Mouse (Mus musculus) CD8-positive naive resting alpha-beta T cell, adult 2 months (primary cell): ENCODE measurements at regions not wholly inside any gene's neighbourhood (a gene's known extent, or its start where the extent isn't known, plus 50 kb on each side); places are given as distances from the start of the nearest gene placed in this dataset.
A peak's percentile ranks its signal among the peaks of the same experiment; 100 is the strongest.

Source experiments
- DNase-seq, 2 experiments: peaks; one replicate each; pipeline ENCODE4 v3.0.0; 2022; ENCODE audit warnings: low read depth in 2 of 2, low spot score in 2 of 2

DNA sequence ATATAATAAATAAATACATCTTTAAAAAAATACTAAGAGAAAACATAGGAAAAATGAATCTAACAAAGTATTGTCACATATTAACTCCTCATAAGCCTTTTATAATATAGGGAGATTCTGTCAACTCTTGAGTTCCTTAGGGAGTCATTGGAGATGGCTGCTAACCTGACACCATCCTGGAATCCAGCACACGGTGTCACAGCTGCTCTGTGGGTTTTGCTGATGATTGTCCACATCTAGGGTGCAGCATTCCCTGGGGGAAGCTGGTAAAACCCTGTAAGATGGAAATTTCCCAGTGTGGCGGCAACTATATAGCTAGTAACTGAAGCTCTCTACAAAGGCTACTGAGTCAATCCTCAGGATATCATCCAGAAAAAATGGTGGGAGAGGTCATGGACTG is 58.9 kb upstream of the E2f3 start:
- no peak for DNase-seq

DNA sequence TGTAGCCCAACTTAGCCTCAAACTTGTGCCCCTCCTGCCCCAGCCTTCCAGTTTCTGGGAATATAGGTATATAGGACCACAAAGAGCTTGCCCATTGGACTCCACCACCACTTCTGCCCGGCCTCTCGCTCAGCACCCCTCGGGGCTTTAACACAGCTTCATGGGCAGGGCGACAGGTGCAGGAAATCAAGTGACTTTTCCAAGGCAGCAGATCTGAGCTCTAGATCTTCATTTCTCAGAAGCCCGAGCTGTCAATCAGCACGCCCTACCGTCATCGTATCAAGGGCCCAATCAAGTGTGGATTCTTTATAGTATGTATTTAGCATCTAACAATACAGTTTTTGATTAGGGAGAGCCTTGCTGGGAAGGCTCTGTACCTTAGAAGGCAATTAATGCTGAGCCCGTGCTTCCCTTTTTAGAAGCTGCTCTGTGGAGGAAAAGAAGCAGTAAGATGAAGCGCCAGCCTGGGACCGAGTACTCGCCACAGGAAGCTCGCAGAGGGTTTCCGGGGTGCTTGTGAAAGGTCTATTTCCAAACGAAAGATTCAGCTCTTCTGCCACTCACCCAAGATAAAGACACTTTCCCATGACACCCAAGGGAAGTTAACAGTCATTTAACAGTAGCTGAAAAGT is 56.9 kb upstream of the E2f3 start:
- DNase-seq: peak; percentile 5 to 9

DNA sequence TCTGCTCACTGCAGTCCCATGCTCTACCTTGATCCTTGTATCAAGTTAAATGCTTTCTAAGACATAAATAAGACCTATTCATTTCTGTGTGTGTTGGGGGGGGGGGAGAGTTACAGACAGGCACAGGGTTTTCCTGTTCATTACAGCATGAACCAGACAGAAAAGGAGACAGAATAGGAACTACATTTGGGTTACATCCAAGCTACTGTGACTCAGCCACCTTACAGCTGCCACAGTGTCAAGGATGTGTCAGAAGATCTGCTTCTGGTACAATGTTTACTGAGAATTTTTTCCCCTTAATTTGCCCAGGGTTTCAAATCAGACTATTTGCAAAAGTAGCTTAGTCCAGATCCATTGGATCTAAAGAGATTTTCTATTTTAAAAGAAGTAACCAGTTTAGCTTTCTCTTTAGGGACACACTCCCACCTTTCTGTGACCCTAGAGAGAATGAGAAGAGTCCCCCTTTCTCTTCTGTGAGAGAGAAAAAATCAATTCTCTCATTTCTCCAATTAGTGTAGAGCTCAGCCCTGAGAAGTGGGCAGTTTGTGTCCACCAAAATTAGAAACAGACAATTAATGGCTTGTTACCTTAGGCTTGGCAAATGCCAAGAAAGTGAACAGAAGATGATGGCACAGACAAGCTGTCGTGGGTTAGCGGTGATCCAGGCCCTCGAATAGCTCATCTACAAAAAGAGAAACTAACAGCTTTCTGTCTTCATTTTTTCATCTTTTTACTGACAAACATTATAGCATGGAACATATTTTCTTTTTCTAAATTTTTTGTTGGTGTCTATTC is 55.8 kb upstream of the E2f3 start:
- no peak for DNase-seq

GRCm38 (mm10) chr13:30040288-30040687 is 54.4 kb upstream of the E2f3 start:
- no peak for DNase-seq

- no peak for DNase-seq
Observed at GRCm38 (mm10) chr13:30039791-30040190, 53.9 kb upstream of the E2f3 start.

DNA sequence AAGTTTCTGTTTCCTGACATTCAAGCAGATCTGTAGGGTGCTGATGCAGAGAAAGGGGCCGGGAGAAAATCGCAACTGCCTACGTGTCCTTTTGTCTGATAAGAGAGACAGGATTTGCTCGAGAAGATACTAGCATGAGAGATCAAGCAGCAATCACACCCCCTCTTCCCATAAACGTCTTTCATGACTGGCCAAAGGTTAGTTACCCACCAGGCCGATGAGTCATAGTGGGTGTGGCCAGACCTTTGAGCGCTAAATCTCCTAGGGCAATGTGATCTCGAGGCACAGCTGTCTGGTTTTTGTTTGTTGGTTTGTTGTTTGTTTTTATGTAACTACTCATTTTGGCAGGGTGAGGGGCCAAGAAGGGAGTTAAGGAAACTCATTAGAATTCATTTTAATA is 50.7 kb upstream of the E2f3 start:
- DNase-seq: no peak

DNA sequence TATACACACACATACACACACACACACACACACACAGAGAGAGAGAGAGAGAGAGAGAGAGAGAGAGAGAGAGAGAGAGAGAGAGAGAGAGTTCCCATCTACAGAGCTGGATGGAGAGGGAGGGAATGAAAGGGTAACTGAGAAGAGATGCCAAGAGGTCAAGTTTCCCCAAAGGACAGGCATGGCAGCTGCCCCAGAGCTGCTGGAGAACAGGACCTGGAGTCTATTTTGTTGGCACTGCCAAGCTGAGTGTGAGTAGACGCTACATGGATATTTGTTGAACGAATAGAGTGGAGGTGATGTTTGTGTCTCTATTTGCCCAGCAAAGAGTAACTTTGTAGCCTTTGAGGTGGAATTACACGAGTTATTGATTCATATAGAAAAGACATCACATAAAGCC is 50.2 kb upstream of the E2f3 start:
- DNase-seq: no peak
